Mouse (Mus musculus) brain, embryonic 14.5 days (tissue): ENCODE measurements around the gene Hcfc1r1.

Experiments
- CTCF ChIP-seq: fragments of 200-500 bp; IDR thresholded peaks from 2 replicates; pipeline ENCODE4 v1.5.1; 2012; ENCODE audit warnings: inconsistent platforms, mild to moderate bottlenecking, moderate library complexity, borderline replicate concordance; ENCODE audit not compliant: insufficient read depth, insufficient read length; ENCODE audit errors: extremely low read depth
- POLR2A ChIP-seq: fragments of 200-500 bp; IDR thresholded peaks from 2 replicates; pipeline ENCODE4 v1.6.1; 2012; ENCODE audit warnings: mild to moderate bottlenecking, inconsistent platforms, borderline replicate concordance; ENCODE audit not compliant: poor library complexity, insufficient read depth, insufficient read length, severe bottlenecking; ENCODE audit errors: extremely low read depth

- TF ChIP-seq POLR2A (no peak), CTCF (no peak)
These were observed 22.4 kb downstream of the Hcfc1r1 start for GRCm38 (mm10) chr17:23695801-23696200.
